Mouse (Mus musculus) Muller cell, postnatal 12 days (primary cell): ENCODE results near the gene Ccnb1ip1.
"Not testable (repeated sequence)": the region's sequence is repeated elsewhere in the genome, so short reads cannot be mapped to it uniquely, and the experiment has no call there.

Experiments used
- DNase-seq: peaks from one replicate; pipeline ENCODE4 v3.0.0-alpha.2; 2015; ENCODE audit errors: inconsistent ontology term

The Ccnb1ip1 gene

GRCm38 (mm10) chr14:50807487-50808072 lies at the start of gene Ccnb1ip1, which contains the start of gene Parp2:
Gene Ccnb1ip1, minus strand, starts transcription at chr14:50807732.
Gene Parp2, plus strand, starts transcription at chr14:50807841.
- DNase-seq, result peak; percentile 99

DNA sequence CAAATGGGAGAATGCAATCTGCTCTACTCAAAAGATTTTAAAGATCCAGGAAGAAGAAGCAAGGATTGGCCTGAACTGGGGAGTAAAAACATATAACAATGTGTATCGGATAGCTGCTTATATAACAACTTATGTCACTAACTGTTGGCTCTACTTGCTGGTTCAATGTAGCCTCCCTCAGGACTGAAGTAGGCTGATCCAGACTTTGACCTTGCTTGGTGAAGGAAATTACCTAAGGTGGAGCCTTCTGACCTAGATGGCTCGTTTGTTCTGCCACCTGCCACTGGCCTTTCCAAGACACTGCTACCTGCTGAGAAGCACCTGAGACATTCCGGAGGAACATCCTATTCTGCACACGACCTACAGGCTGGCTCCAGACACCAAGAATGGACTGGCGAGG lies 48.3 kb upstream of the Ccnb1ip1 start:
- no peak for DNase-seq

- DNase-seq, result no peak
Observed at GRCm38 (mm10) chr14:50837236-50837635, 29.7 kb upstream of the Ccnb1ip1 start.

- DNase-seq, result no peak
Observed at GRCm38 (mm10) chr14:50834435-50834834, 26.9 kb upstream of the Ccnb1ip1 start.

DNA sequence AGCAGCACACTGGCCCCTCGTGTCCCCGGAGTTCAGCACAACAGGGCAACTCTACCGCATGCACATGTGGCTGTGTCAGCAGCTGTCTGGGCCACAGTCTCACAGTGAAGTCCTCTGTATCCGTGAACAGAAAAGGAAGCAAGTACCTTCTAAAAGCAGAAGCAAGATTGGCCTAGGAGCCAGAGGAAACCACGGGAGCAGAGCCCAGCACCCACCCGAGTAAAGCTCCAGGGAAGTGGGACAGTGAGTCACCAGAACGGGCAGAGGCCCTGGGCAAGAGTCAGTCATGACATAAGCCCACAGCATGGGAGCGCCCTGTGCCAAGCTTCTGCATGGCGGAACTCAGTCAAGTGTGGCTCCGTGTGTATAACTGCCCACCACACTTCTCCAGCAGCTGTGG lies 26.4 kb upstream of the Ccnb1ip1 start:
- peak; percentile 69 for DNase-seq

DNA sequence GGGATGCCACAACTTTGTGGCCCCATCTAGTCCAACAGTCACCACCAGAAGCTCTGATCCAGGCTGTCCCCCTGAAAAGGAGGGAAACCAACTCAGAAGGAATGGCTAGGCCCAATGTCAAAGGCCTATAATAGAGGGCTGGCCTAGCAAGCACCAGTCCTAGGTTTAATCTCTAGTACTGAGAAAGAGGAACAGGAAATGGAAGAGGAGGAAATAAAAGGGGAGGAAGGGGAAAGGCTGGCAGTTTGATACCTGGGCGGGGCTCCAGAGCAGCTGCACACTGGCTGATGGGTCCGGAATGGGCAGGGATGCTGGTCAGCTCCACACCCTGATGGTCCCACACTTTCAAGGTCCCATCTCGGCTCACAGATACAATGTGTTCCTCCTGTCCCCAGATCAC lies 22.3 kb upstream of the Ccnb1ip1 start:
- no peak for DNase-seq

DNA sequence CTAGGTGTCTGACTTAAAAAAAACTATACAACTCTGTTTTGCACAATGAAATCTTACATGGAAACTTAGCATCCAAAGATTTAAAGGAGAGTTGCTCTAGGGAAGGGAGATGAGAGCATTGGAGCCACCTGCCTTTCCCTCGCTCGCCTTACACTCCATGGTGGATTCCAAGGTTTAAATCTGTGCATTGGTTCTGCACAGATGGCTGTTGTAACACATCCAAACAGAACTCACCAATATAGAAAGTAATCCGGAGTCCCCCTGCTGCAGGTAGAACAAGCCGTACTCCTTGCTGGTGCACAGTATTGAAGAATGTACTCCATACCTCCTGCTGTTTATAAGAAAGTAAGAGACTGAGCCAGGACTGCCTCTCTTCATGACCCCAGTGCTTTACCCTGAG lies 19.0 kb upstream of the Ccnb1ip1 start:
- DNase-seq, result no peak

DNA sequence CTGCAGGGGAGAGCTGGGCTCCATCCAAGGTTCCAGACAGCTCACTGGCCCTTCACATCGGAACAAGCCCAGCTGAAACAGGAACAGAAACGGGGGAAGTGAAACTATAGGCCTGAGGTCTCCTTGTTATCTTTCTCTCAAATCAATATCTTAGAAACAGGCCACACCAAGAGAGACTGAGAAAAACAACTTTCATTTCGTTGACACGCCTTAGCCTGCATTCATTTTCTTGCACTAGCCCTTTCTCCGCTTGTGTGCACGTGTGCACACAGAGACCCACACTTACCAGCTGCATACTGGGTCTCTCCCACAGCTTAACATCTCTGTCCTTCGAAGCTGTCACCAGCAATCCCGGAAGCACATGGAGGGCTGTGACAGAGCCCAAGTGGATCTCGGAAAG lies 16.7 kb upstream of the Ccnb1ip1 start:
- no peak for DNase-seq

- DNase-seq, result no peak
Observed at GRCm38 (mm10) chr14:50823240-50823639, 15.7 kb upstream of the Ccnb1ip1 start.

- DNase-seq, result no peak
Observed at GRCm38 (mm10) chr14:50813060-50813459, 5.5 kb upstream of the Ccnb1ip1 start.

- not testable (repeated sequence) for DNase-seq
Observed at GRCm38 (mm10) chr14:50806469-50806868, 1.1 kb downstream of the Ccnb1ip1 start.

- no peak for DNase-seq
Observed at GRCm38 (mm10) chr14:50804683-50805082, 2.8 kb downstream of the Ccnb1ip1 start.

DNA sequence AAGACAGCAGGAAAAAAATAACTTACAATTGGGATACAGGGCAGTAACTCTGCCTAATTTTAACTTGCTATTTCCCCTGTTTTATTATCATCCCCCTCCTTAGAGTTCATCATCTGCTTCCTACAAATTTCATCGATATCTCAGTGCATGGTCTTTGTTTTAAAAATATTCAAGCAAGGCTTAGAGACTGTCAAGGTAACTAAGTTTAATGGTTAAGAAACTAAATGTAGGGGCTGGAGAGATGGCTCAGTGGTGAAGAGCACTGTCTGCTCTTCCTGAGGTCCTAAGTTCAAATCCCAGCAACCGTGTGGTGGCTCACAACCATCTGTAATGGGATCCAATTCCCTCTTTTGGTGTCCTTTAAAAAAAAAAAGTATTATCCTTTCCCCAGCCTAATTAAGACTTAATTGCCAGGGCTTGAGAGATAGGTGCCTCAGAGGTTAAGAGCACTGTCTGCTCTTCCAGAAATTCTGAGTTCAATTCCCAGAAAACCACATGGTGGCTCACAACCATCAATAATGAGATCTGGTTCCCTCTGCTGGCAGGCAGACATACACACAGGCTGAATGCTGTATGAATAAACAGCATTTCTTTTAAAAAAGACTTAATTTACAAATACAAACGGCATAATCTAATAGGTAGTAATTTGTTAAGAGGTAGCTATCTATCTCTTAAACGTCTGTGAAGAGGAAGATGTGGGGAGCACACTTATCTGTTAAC lies 4.5 kb downstream of the Ccnb1ip1 start:
- DNase-seq, result no peak

DNA sequence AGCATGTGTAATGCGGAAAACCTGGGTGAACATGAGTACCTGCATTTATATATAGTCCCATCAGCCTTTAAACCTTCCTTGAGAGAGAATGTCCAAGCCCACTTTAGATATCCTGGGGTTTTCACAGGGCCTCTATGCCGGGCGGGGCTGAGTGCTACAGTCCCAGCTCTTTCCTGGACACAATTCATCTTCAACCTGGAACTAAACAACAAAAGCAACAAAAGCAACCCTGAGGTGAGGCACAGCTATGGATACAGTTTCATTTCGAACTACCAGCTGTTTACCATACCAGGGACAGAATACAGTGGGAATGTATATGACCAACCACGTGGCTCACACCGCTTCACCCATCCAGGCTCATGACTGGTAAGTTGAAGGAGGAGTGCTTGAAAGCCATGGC lies 5.1 kb downstream of the Ccnb1ip1 start:
- DNase-seq, result no peak

DNA sequence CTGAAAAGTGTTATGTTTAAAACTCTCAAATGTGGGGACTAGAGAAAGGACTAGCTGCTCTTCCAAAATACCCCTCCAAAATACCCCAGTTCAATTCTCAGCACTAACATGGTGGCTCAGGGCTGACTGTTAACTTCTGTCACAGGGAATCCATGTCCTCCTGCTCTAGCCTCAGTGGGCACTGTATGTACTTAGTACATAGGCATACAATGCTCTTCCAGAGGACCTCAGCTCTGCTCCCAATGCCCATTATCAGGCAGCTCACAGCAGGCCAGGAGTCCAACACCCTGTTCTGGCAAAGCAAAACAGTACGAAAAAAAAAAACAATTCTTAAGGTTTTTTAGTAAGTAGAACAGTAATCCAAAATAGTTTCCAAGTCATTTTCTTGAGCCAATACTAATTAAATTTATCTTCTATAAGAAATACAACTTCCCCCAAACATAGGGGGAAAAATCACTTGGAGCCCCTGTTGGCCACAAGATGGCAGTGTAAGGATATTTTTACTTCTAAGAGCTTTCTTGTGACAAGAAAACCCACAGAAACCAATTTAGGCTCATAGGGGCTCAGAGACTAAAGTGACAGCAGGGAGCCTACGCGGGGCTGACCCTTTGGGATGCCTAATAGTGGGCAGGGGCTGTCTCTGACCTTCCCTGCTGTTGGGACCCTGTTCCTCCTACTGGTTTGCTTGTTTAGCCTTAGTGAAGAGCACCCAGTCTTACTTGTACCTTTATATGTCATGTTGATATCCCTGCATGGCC lies 7.9 kb downstream of the Ccnb1ip1 start:
- DNase-seq, result peak; percentile 39

DNA sequence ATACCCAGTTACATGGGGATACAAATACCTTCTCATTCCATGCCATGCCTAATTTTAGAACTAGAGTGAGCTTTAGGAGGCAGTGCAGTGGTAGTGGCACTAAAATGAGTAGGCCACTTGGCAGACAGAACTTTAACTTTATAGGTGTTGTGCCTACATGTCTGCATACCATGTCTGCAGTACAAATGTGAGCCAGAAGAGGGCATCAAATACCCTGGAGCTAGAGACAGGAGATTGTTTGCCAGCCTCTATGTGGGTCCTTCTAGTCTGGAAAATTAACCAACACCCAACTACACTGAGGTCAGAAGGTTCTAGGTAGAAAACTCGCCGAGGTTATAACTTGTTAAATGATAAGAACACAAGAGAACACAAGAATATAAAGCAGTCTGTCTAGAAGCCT lies 9.0 kb downstream of the Ccnb1ip1 start:
- DNase-seq, result no peak

DNA sequence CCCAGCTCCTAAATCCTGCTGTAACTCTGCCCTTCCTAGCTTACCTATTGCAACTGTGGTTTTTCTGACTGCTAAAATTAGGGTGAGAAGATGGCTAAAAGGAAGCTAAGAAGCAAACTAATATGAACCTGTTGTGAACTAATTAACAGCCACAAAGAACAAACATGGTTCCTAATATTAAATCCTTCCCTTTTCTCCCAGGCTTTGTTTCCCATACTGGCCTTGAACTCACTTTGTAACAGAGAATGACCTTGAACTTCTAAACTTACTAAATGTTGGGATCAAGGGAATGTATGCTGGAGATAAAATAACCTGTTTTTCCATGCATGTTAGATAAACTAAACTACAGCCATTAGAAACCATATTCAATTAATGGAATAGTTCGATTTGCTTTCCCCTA lies 11.1 kb downstream of the Ccnb1ip1 start:
- DNase-seq, result no peak

DNA sequence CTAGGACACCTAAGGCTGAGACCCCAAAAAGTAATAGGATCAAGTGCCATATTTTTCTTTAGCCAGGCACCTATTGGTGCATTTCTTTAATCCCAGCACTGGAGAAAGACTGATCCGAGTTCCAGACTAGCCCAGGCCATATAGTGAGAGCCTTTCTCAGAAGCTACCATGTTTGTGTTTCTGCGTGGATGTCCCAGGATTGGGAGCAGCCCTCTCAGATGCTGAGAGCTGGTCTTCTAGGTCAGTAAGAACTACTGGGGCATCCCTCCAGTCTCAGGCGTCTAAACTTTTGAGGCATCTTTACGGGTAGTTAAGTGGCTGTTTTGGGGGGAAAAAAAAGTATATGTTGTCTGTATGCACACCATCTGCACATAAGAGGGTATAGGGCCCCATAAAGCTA lies 11.6 kb downstream of the Ccnb1ip1 start:
- DNase-seq, result no peak

GRCm38 (mm10) chr14:50795261-50795935 lies 12.1 kb downstream of the Ccnb1ip1 start:
- DNase-seq, result no peak

DNA sequence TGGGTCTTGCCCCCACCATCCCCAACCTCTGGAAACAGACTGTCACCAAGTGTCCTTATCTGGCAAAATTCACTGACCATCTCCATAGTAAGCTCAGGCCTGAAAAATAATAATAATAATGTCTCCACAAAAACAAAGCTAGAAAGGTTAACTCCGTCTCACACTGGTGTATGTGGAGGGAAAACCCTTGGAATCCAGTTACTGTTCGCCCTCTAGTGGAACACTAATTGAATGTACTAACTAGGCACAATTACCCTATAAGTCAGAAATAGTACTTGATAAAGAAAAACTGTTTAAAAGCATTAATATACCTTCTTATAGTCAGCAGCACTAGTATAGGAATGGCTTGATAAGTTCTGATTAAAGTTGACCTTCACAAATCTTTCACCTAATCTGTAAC lies 19.4 kb downstream of the Ccnb1ip1 start:
- DNase-seq, result no peak

- peak; percentile 95 for DNase-seq
Observed at GRCm38 (mm10) chr14:50785251-50785637, 22.3 kb downstream of the Ccnb1ip1 start, which contains the start of gene Ttc5. Gene Ttc5, minus strand, starts transcription at chr14:50785519.
